Mouse (Mus musculus) gonadal fat pad, adult 2 months (tissue): Measurements from ENCODE around the gene Epsti1. TPM values are rescaled to one million over a fixed set of nuclear protein-coding genes. Genes with fewer than 3 reads are reported as not detected.
"Not testable (repeated sequence)": the region's sequence is repeated elsewhere in the genome, so short reads cannot be mapped to it uniquely, and the experiment has no call there.

Experiments used
- DNase-seq: peaks from one replicate; pipeline ENCODE4 v3.0.0-alpha.2; 2012; ENCODE audit warnings: low read depth
- polyA plus RNA-seq: library from polyadenylated mRNA; depleted of rRNA; stranded (reverse); fragments of >200 nt; gene quantifications from 2 replicates; pipeline ENCODE4 v1.2.3, GENCODE M21; 2012; rRNA removed

Epsti1 gene
- polyA plus RNA-seq: 1.8 and 2.7 TPM in 2 replicates

- DNase-seq: no peak
Measured at GRCm38 (mm10) chr14:77904171-77904762, at the start of gene Epsti1. Gene Epsti1 (plus strand): TSS chr14:77904239.

- DNase-seq: no peak
Measured at GRCm38 (mm10) chr14:77859894-77860293, 44.1 kb upstream of the Epsti1 start.

- no peak for DNase-seq
Measured at GRCm38 (mm10) chr14:77860841-77861560, 43.0 kb upstream of the Epsti1 start.

DNA sequence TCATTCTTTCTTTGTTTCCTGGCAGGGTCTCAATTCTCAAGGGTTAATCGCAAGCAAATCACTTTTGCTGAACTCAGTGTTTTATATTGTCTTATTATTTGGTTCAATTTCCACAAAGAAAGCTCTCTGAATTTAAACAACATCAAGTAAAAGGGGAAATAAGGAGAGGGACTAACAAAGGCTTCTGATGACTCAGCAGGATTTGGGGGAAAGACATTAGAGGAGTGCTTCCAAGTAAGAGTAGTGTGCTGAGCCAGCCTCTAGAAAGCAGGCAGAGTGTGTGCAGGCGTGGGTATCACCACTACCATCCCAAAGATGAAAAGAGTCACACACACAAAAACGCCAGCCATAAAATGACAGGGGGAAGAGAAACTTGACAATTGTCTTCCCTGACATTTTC is 40.0 kb upstream of the Epsti1 start:
- DNase-seq: no peak

DNA sequence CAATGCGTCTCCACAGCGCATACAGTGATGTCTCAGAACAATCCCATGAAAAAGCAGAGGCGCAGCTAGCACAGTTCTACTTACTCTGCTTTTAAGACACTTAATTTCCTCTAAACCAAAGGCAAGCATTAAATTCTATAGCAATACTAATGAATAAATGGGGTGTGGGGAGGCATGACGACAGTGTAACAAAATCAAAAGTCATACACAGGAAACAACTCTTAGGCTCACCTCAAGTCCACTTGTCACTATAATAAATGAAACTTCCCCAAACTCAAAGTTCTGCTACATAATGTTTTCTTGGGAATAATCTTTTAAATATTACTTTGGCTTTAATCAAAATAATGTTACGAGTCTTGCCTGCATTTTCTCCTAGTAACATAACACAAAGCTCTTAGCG is 39.5 kb upstream of the Epsti1 start:
- no peak for DNase-seq

DNA sequence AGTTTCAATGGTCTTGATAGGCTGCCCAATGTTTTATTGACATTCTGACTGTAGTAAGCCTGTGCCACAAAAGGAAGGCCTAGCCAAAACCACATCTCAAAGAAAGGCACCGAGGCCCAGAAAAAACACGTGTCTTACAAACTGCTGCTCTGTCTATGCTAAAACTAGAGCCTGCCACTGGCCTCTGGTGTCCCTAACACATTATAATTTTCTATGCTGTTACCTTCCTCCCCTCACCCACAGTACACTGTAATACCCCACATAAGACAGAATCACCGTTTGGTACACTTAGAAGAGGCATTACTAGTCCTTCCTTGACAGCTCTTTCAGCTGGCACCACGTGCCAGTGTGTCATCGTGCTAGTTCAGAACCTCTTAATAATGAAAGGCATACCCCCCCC is 36.4 kb upstream of the Epsti1 start:
- DNase-seq: no peak

DNA sequence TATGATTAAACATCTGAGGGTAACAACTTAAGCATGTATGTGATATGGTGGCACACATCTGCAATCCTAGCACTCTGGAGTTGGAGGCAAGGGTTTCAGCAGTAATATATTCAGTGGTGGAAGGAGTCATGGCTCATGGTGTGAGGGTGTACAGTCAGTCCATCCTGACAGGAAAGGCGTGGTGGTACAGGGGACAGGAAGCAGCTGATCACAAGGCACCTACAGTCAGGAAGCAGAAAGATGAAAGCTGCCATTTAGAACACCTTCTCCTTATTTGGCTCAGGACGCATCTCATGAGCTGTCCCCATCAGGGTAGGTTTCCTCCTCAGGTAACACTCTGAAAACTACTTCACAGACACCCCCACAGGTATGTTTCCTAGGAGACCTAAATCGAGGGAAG is 33.1 kb upstream of the Epsti1 start:
- no peak for DNase-seq

GRCm38 (mm10) chr14:77871380-77871975 is 32.6 kb upstream of the Epsti1 start:
- no peak for DNase-seq

DNA sequence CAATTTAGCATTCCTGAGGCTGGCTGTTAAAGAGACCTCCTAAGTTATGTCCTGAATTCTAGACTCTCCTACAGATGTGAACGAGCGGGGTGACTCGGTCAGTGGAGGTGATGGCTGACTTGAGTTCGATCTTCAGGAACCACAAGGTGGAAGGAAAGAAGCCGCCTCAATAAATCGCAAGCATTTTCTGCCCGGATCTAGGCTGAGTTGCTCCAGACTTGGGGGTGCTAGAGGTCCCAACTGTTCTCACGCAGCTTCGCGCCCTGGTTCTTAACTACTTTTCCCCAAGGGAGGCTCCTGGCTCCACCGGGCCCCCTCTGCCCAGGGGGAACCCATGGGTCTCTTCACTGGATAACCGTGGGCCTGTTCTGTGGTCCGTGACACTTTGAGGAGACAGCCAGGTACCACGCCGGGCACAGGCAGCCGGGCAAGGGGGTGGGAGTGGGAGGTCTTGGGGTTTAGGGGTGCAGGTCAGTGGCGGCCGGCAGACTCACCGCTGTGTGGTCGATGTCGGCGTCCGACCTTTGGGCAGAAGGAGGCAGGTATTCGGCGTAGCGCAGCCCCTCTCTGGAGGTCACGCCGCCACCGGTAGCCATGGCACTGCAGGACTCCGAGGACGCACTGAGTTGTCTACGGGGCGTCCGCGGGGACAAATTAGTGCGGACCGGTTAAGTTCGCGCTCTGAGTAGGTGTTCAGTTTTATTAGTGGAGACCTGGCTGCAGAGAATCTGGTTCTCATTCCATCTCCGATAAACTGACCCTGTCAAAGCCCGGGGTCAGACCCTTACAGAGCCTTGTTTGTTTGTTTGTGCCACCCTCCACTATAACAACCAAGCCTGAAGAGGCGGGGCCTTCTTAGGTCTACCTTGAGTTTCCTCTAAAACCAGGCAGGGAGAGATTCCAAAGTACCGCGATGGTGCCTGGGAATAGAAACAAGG is 29.5 kb upstream of the Epsti1 start, which contains the start of gene Dnajc15:
Dnajc15 (minus strand) TSS at position 822 of the 938 bp plus-strand sequence.
- DNase-seq: peak; percentile 58

GRCm38 (mm10) chr14:77876199-77876598 is 27.8 kb upstream of the Epsti1 start:
- no peak for DNase-seq

- DNase-seq: not testable (repeated sequence)
Measured at GRCm38 (mm10) chr14:77877876-77878275, 26.2 kb upstream of the Epsti1 start.

GRCm38 (mm10) chr14:77881998-77882397 is 22.0 kb upstream of the Epsti1 start:
- DNase-seq: no peak

DNA sequence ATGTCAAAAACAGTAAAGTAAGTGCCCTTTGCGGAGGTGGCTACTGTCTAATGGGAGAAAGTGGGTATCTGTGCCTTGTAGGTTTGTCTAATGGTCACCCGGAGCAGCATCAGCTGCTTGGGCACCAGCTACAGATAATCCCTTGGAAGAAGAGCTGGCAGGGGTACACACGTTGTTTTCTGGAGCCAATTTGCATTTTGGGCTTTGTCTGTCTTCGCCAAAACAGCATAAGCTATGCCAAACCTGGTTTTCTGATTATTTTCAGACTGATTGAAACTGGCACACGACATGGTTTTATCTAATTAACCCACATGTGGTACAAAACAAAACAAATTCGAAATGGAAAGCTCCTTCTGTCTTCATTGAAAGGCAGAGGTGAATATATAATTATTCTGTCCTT is 21.4 kb upstream of the Epsti1 start:
- no peak for DNase-seq

- no peak for DNase-seq
Measured at GRCm38 (mm10) chr14:77886376-77886775, 17.7 kb upstream of the Epsti1 start.

GRCm38 (mm10) chr14:77886941-77887340 is 17.1 kb upstream of the Epsti1 start:
- DNase-seq: no peak

DNA sequence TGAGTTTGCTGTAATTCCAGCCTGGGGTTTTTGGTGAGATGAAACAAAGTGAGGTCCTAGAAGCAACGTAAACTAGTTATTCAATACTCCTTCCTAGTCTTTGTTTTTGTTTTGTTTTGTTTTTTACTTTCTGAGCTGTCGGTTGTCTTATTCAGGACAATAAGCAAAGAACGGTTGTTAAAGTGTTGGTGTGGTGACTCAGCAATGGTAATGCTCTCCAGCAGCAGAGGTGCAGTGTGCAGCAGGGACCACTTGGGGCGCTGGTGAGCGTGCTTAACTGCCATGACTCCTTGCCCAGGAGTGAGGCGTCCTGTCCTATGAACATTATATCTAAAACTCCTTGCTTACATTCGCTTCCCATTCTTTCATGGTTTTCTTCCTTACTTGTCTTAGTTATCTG is 14.1 kb upstream of the Epsti1 start:
- no peak for DNase-seq

DNA sequence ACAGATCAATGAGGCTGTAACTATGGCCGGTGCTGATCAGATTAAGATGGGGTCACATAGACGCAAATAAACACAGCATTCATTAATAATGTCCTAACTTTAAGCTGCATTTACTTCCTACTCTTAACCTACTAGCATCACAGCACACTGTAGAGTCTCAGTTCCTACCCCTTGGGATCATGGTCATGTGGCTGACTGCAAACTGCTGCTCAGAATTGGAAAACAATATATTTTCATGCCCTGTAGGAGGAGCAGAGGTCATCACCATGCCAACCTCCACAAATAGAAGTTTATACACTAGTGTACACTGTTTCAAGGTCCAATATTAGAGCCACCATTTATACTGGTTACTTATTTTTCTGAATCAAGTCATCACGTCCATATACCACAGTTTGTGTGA is 8.1 kb upstream of the Epsti1 start:
- DNase-seq: no peak

GRCm38 (mm10) chr14:77902541-77902940 is 1.5 kb upstream of the Epsti1 start:
- DNase-seq: no peak

DNA sequence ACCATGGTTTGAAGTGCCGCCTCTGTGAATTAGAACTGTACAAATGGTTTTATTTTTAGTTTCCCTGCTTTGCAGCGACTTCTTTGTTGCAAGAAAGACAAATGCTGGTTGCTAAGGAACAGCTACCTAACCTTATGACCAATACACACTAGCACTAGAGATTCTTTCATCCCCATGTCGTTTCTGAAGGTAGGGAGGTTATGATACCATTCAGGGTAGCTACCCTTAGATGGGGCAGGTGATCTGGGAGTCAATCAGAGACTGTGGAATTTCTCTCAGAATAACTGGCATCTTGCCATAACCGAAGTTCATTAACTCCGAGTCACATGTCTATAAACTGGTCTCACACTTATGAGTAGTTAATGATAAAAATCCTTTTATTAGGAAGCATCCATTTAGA is 1.4 kb downstream of the Epsti1 start:
- no peak for DNase-seq

DNA sequence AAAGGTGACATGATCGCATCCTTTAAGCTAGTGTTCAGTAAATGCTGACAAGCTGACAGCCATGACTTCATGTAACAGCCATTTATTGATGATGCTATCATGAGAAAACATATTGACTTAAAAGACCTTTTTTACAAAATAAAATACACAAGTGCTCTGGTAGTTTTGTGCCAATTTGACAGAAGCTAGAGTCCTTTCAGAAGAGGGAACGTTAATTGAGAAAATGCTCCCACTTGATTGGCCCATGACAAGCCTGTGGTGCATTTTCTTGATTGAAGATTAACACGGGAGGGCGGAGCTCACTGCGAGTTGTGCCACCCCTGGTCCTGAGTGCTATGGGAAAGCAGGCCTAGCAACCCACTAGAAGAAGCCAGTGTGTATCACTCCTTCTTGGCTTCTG is 2.5 kb downstream of the Epsti1 start:
- no peak for DNase-seq

GRCm38 (mm10) chr14:77915776-77916175 is 11.7 kb downstream of the Epsti1 start:
- no peak for DNase-seq

DNA sequence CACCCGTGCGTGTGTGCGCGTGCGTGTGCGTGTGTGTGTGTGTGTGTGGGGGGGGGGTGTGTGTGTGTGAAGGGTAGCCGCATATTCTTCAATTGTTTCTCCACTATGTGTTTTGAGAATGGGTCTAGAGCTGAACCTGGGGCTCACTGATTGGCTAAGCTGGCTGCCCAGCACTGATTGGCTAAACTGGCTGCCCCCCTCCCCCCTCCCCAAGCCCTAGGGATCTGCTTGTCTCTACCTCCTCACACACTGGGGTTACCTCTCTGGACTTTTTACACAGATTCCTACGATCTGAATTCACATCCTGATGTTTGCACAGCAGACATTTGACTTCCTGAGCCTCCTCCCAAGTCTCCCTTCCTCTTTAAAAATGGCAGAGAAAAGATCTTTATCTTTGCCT is 17.6 kb downstream of the Epsti1 start:
- DNase-seq: no peak
